Mouse (Mus musculus): ENCODE data around the gene Zfp788. TPM values are rescaled to one million over a fixed set of nuclear protein-coding genes. Genes with fewer than 3 reads are reported as not detected.
A peak's percentile ranks its signal among the peaks of the same experiment; 100 is the strongest.
"Not testable (repeated sequence)": the region's sequence is repeated elsewhere in the genome, so short reads cannot be mapped to it uniquely, and the experiment has no call there.

Zfp788 gene
- 1.2 and 1.4 TPM in 2 replicates for polyA plus RNA-seq (2015; fragmentation: Nextera tagmentation; extraction: Ambion mirVana)

DNA sequence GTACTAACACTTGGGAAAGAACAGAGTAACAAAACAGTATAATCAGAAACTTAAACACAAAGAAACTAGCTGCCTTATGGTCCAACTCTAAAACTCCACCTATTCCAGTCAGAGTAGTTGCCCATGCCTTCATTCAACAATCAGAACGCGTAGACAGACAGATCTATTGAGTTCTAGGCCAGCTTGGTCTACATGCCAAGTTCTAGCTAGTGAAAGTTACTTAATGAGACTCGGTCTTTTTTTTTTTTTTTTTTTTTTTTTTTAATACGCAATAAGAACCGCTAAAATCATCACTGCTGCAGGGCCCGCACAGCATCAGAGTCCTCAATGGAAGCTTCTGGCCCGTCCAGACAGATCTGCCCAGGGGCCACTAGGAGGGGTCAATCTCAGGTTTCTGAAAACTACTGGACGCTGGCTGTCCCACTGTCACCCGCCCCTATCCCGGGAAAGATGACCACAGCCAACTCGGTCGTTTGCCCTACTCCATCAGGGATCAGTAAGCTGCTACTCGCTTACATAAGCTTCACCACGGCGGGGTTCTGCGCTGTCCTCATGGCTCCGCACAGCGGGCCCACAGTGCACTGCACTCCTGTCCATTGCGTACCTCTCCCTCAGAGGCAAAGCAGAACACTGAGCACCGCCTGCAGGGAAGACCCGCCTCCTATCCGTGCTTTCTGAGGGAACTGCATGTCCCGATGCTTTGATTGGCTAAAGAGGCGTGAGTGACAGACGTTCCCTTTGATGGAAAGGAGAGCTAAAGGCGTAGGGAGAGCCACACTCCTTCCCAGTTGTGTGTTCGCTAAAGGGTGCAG is at the start of gene Zfp788:
TSS of gene Zfp788 (plus strand) at position 795 of the 812 bp plus-strand sequence.
- peak; percentile 84 for DNase-seq
- Histone ChIP-seq H3K4me2 (ENCODE audit: low read depth, low read length) (peak within 1 kb of the TSS; percentile 87), H3K9ac (replicated peaks) (peak within 1 kb of the TSS; percentile 76), H3K4me1 (ENCODE audit: insufficient read depth) (peaks cover 3% of the 10 kb centered on the region; the same call in 1 of the 2 replicates), H3K27me3 (ENCODE audit: insufficient read depth, low read length) (no peaks in the 10 kb centered on the region), H3K9me3 (ENCODE audit: low read length) (peaks cover 2% of the 10 kb centered on the region; the same call in 1 of the 2 replicates), H3K27ac (ENCODE audit: low read depth) (peak within 1 kb of the TSS; percentile 89), H3K36me3 (replicated peaks; ENCODE audit: insufficient read depth, low read length) (peaks cover 4% of the 10 kb centered on the region), H3K4me3 (ENCODE audit: low read depth, low read length) (peak within 1 kb of the TSS; percentile 76)
- peak; percentile 95 for ATAC-seq
- TF ChIP-seq CTCF (IDR thresholded peaks at IDR 0.05; ENCODE audit: low read depth) (peak; percentile 81), EP300 (IDR thresholded peaks at IDR 0.05; ENCODE audit: low read depth) (no peak)
- 2% methylated on average over 27 of the region's 27 CpGs for WGBS (ENCODE audit: insufficient replicate concordance)

DNA sequence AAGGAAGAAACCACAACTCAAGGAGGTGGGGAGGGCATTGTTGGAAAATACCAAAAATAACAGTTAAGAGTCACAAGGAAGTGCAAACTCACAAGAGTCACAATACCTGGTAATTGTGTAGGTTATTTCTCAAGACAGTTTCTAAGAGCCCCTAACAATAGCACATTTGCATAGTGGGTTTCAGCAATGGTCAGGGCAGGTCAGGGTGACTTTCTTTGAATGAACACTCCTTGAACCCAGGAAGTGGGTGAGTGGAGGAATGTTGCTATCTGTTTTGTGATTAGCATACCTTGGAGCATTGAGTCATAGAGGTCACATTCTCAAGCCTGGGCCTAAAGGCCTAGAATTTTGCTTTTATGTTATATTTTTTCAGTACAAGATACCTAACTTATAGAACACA is 45.2 kb upstream of the Zfp788 start:
- not testable (repeated sequence) for DNase-seq; H3K4me2 ChIP-seq (ENCODE audit: low read depth, low read length); H3K9ac ChIP-seq (replicated peaks); ATAC-seq; H3K4me1 ChIP-seq (ENCODE audit: insufficient read depth); H3K9me3 ChIP-seq (ENCODE audit: low read length); H3K27me3 ChIP-seq (ENCODE audit: insufficient read depth, low read length); H3K36me3 ChIP-seq (replicated peaks; ENCODE audit: insufficient read depth, low read length); H3K4me3 ChIP-seq (ENCODE audit: low read depth, low read length); H3K27ac ChIP-seq (ENCODE audit: low read depth)

DNA sequence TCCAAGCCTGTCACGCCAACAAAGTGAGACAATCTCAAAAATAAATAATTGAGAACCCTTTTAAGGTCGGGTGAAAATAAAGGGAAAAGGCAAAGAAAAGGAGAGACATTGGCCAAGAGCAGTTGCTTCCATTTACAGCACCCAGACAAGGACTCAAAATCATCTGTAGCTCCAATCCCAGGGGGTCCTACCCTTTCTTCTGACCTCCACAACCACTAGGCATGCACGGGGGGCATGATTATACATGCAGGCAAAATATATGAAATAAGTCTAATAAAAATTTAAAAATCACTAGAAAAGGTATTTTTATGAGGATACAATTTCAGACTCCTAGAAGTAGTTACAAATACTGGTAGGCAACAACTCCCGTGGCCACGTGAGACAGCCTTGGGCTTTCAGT is 34.4 kb upstream of the Zfp788 start:
- H3K4me2 ChIP-seq (ENCODE audit: low read depth, low read length) = peak overlapping the region; percentile 82
- no peaks in the 10 kb centered on the region for H3K36me3 ChIP-seq (replicated peaks; ENCODE audit: insufficient read depth, low read length)
- TF ChIP-seq CTCF (IDR thresholded peaks at IDR 0.05; ENCODE audit: low read depth) (no peak), EP300 (IDR thresholded peaks at IDR 0.05; ENCODE audit: low read depth) (no peak)
- H3K27me3 ChIP-seq (ENCODE audit: insufficient read depth, low read length) = no peaks in the 10 kb centered on the region
- 51% methylated on average over 5 of the region's 5 CpGs for WGBS (ENCODE audit: insufficient replicate concordance)
- no peak overlapping the region for H3K9ac ChIP-seq (replicated peaks)
- H3K9me3 ChIP-seq (ENCODE audit: low read length) = no peaks in the 10 kb centered on the region
- DNase-seq (no peak), ATAC-seq (no peak)
- H3K4me1 ChIP-seq (ENCODE audit: insufficient read depth) = 0 out of 2 replicates have a peak, but pooled peaks cover 4% of the 10 kb centered on the region
- peak overlapping the region; percentile 80; the same call in 1 of the 2 replicates for H3K27ac ChIP-seq (ENCODE audit: low read depth)
- peak overlapping the region; percentile 56 for H3K4me3 ChIP-seq (ENCODE audit: low read depth, low read length)

DNA sequence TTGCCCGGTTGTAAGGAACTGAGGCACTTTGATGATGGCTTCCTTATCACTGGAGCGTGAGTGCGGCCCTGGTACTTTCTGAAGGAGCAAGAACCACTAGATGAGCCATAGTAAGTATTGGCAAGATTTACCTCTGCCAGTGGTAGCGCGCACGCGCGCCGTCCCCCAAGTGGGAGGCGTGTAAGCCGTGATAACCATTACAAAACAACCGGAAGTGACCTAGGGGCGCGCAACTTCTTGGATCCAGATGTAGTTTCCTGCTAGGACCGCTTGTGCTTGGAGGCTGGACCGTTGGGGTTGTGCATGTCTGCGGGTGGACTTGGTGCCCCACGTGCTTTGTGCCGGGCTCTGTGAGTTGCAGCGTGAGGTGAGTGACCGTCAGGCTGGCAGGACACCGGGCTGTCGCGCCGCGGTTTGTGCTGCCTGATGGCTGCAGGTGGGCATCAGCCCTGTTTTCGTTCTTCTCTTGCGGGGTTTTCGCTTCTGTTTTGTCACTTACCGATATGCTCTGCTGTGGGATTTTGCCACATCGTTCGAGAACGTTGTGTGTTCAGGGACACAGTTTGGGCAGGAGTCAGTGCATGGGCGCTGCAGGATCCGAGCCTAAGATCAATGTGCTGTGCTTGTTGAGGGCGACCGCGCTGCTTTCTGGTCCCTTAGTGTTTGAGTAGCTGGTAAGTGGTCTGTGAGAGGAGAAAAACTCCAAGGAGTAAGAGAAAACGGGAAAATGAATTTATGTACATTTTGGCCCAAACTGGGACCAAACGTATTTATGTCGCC is 33.8 kb upstream of the Zfp788 start, which contains the start of gene 2610021A01Rik:
TSS of gene 2610021A01Rik (plus strand) at position 197 of the 780 bp plus-strand sequence.
- H3K9me3 ChIP-seq (ENCODE audit: low read length) = no peaks in the 10 kb centered on the region
- under 1% methylated on average over 41 of the region's 41 CpGs for WGBS (ENCODE audit: insufficient replicate concordance)
- H3K4me3 ChIP-seq (ENCODE audit: low read depth, low read length) = peak within 1 kb of the TSS; percentile 56
- H3K36me3 ChIP-seq (replicated peaks; ENCODE audit: insufficient read depth, low read length) = no peaks in the 10 kb centered on the region
- 0 out of 2 replicates have a peak, but pooled peaks cover 4% of the 10 kb centered on the region for H3K4me1 ChIP-seq (ENCODE audit: insufficient read depth)
- no peaks in the 10 kb centered on the region for H3K27me3 ChIP-seq (ENCODE audit: insufficient read depth, low read length)
- ATAC-seq = peak; percentile 98
- TF ChIP-seq EP300 (IDR thresholded peaks at IDR 0.05; ENCODE audit: low read depth) (peak; percentile 27; the same call in 1 of the 2 replicates), CTCF (IDR thresholded peaks at IDR 0.05; ENCODE audit: low read depth) (no peak)
- H3K9ac ChIP-seq (replicated peaks) = peak within 1 kb of the TSS; percentile 57
- peak within 1 kb of the TSS; percentile 80 for H3K27ac ChIP-seq (ENCODE audit: low read depth)
- peak; percentile 91 for DNase-seq
- H3K4me2 ChIP-seq (ENCODE audit: low read depth, low read length) = peak within 1 kb of the TSS; percentile 82

DNA sequence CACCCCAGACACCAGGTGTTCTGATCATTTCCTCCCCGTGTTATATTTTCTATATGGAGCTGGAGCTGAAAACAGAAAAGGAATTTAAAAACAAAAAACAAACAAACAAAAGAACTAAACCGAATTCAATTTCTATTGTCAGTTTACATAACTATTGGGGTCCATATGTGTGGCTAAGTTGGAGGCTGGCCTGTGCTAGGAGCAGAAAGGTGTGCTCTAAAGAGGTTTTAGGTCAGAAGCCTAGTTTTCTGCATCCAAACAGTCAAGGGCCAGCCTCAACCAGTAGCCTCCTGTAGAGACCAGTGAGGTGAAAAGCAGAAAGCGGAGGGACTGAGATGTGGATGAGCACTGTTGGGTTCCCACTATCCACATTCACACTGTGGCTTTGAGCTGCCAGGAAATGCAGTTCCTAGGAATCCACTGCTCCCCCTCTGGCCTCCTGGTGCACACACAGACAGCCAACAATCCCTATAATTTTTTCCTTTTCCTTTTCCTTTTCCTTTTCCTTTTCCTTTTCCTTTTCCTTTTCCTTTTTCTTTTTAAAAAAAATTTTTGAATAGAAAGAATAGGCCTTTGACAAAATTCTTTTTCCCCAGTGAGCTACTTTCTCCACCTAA is 33.0 kb upstream of the Zfp788 start:
- Histone ChIP-seq H3K9ac (replicated peaks) (peak overlapping the region; percentile 57), H3K4me2 (ENCODE audit: low read depth, low read length) (peak overlapping the region; percentile 82), H3K36me3 (replicated peaks; ENCODE audit: insufficient read depth, low read length) (no peaks in the 10 kb centered on the region), H3K4me3 (ENCODE audit: low read depth, low read length) (peak overlapping the region; percentile 56), H3K9me3 (ENCODE audit: low read length) (no peaks in the 10 kb centered on the region), H3K4me1 (ENCODE audit: insufficient read depth) (0 out of 2 replicates have a peak, but pooled peaks cover 4% of the 10 kb centered on the region), H3K27me3 (ENCODE audit: insufficient read depth, low read length) (no peaks in the 10 kb centered on the region), H3K27ac (ENCODE audit: low read depth) (peak overlapping the region; percentile 68)
- WGBS (ENCODE audit: insufficient replicate concordance) = 27% methylated on average over 3 of the region's 3 CpGs
- DNase-seq = no peak
- peak; percentile 27; the same call in 1 of the 2 replicates for TF ChIP-seq CTCF (IDR thresholded peaks at IDR 0.05; ENCODE audit: low read depth)
- TF ChIP-seq EP300 (IDR thresholded peaks at IDR 0.05; ENCODE audit: low read depth) = no peak
- no peak for ATAC-seq
